Mouse (Mus musculus) Muller cell, postnatal 12 days (primary cell): ENCODE results near the gene Hist1h2bc.

Experiments used
- DNase-seq: peaks from one replicate; pipeline ENCODE4 v3.0.0-alpha.2; 2015; ENCODE audit errors: inconsistent ontology term

The Hist1h2bc gene

GRCm38 (mm10) chr13:23683755-23684281 is at the start of gene Hist1h2bc, which contains the start of gene Hist1h2ac:
Gene Hist1h2bc, plus strand, starts transcription at chr13:23684199.
Gene Hist1h2ac, minus strand, starts transcription at chr13:23683948.
- DNase-seq: peak; percentile 99

DNA sequence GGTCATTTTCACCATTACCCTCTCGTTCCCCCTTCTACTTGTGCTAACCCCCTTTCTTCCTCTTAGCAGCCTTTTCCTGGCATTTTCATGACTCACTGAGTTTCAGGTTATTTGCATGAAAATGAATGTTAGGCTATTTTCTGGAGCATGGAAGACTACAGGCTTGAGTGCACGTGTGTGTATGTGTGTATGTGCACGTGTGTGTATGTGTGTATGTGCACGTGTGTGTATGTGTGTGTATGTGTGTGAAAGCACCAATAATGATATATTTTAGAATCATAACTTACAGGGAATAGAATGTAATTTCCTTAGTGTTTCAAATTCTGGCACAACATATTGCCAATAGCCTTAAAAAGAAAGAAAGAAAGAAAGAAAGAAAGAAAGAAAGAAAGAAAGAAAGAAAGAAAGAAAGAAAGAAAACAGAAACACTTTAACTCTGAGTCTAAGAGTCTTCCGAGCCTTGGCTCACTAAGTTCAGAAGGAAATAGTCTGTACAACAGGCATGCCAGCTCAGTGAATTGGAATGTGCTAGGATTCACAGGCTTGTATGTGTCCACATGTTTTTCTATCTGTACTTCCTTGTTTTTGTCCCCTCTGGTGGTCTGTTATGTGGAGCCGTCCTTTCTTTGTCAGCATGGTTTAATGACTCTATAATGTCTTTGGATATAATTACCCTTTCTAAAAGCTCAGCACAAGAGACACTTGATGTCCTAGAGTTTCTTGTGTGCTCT is 24.2 kb upstream of the Hist1h2bc start:
- DNase-seq: peak; percentile 63

DNA sequence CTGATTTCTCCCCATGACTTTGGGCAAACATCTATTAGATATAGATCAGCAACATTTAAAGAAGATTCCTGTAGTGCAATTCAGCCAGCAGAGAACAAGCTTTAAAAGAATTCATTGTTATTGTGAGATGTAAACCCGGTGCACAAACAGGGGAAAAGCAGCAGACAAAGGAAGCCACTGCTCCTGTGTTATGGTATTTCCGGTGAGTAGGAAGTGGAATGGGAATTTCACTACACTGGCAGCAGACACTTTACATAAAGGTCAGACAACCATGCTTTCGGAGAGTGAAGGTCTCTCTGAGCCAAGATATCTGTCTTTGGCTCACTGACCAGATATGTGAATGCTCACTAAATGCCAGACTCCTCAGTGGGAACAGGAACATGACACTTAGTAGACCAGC is 21.5 kb upstream of the Hist1h2bc start:
- no peak for DNase-seq

- no peak for DNase-seq
Observed at GRCm38 (mm10) chr13:23681990-23682582, 1.9 kb upstream of the Hist1h2bc start.

DNA sequence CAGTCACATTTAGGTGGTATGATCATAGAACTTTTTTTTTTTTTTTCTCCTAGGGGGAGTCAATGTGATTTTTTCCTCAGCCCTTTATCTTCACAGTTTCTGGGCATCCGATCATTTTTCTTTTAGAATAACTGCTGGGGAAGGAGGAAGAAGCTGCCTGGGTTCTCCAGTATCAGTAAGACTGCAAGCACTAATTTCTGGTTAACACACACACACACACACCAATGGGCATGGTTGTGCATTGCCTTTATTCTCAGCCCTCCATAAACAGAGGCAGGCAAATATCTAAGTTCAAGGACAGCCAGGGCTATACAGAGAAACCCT is 1.4 kb upstream of the Hist1h2bc start:
- no peak for DNase-seq

GRCm38 (mm10) chr13:23682947-23683754 is 848 bp upstream of the Hist1h2bc start:
- peak; percentile 57 for DNase-seq

- DNase-seq: peak; percentile 85
Observed at GRCm38 (mm10) chr13:23684295-23684945, 421 bp downstream of the Hist1h2bc start.

GRCm38 (mm10) chr13:23685121-23685861 is 1.3 kb downstream of the Hist1h2bc start:
- DNase-seq: peak; percentile 74

DNA sequence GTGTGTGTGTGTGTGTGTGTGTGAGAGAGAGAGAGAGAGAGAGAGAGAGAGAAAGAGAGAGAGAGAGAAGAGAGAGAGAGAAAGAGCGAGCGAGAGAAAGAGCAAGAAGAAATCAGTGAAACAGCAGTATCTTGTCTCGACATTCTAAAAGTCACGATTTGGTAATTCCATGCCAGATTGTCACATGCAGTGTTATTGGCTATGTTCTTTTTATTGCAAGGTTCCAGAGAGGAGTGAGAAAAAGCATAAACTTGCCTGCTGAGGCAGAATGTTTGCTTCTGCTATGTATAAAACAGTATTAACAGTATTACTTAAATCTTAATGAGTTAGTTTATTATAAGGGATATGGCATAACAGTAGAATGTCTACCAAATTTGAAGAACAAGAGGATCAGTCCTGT is 2.0 kb downstream of the Hist1h2bc start:
- peak; percentile 14 for DNase-seq

GRCm38 (mm10) chr13:23687181-23687580 is 3.2 kb downstream of the Hist1h2bc start:
- DNase-seq: no peak

- DNase-seq: no peak
Observed at GRCm38 (mm10) chr13:23687907-23688306, 3.9 kb downstream of the Hist1h2bc start.

- no peak for DNase-seq
Observed at GRCm38 (mm10) chr13:23688956-23689355, 5.0 kb downstream of the Hist1h2bc start.

- DNase-seq: no peak
Observed at GRCm38 (mm10) chr13:23689459-23689858, 5.5 kb downstream of the Hist1h2bc start.

DNA sequence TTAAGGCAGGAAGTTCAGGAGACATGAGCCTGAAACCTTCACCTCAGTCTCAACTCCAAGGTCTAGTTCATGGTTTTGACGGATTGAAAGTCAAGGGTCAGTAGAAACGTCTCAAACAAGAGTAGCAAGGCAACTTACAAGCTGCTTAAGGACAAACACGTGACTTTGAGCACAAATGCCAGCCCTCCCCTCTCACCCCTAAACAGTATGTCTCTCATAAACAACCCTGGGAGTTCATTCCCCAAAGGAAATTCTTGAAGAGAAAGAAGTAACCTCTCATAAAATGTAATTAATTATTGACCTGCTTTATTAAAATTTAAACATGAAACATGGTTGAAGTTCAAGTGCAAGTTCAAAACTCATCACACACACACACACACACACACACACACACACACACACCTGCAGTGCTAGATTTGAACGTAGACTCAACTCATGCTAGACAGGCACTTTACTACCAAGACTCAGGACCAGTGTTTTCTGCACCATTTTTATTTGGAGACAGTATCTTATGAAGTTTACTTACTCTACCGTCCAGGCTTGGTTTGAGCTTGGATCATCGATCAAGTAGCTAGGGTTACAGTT is 9.9 kb downstream of the Hist1h2bc start:
- no peak for DNase-seq

- no peak for DNase-seq
Observed at GRCm38 (mm10) chr13:23694956-23695355, 11.0 kb downstream of the Hist1h2bc start.

DNA sequence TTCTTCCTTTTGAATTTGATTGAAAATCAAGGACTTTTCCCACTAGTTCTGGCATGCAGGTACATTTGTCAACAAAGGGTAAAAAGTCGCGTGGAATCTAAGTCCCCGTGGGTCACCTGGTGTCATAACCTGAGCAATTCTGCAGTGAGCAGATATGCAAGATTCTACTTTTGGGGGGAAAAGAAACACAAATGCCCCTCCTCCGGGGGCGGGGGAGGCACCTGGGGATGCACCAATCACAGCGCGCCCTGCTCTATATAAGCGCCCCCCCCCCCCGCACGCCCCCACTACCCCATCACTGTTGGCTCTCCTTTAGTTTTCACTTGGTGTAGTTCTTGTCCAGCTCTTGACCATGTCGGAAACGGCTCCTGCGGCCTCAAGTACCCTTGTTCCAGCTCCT is 11.5 kb downstream of the Hist1h2bc start, which contains the start of gene Hist1h1t:
Gene Hist1h1t, plus strand, starts transcription at position 301 of the 400 bp plus-strand sequence.
- no peak for DNase-seq

DNA sequence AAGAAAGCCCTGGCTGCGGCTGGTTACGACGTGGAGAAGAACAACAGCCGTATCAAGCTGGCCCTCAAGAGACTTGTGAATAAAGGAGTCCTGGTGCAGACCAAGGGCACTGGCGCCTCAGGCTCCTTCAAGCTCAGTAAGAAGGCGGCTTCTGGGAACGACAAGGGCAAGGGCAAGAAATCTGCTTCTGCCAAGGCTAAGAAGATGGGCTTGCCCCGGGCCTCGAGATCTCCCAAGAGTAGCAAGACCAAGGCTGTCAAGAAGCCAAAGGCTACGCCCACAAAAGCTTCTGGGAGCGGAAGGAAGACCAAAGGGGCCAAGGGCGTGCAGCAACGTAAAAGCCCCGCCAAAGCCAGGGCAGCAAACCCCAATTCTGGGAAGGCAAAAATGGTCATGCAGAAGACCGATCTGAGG is 12.1 kb downstream of the Hist1h2bc start:
- no peak for DNase-seq

GRCm38 (mm10) chr13:23697491-23698299 is 13.7 kb downstream of the Hist1h2bc start:
- peak; percentile 79 for DNase-seq

DNA sequence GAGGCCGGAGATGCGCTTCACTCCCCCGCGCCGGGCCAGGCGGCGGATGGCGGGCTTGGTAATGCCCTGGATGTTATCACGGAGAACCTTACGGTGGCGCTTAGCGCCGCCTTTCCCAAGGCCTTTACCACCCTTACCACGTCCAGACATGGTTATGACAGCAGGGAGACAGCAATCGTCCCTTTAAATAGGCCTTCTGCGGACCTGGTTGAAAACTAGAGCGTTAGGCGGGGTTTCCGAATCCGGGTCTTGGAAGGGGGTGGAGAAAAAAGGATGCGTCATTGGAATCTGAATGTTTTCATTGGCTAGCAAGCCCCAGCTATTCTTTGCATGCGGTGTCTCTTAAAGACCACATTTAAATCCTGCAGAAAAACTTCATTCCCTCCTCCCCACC is 14.3 kb downstream of the Hist1h2bc start, which contains the start of gene Hist1h4c:
Gene Hist1h4c, minus strand, starts transcription at position 155 of the 394 bp plus-strand sequence.
- peak; percentile 98 for DNase-seq

DNA sequence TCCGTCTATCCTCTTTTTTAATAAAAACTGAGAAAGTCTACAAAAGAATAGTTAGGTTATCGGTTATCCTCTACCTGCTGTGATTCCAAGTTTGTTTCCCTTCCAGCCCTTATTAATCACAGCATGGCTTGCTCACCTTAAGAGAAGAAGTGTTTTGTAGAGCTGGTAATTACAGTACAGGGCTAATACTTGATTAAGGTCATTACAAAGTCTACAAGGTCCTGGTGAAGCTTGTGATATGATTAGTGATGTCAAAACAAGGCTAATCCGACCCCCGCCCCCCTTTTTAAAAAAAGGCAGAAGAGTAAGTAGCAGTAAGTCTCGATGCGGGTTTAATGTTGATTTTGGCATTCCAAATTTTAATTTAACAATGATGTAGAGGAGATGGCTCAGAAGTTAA is 15.0 kb downstream of the Hist1h2bc start:
- DNase-seq: no peak
